Mouse (Mus musculus) inflammation-experienced regulatory T-cells, adult 6 months (primary cell): ENCODE measurements at regions not wholly inside any gene's neighbourhood (a gene's known extent, or its start where the extent isn't known, plus 50 kb on each side); places are given as distances from the start of the nearest gene placed in this dataset.

Experiments
- ATAC-seq: one replicate; pipeline ENCODE4 v1.8.0; 2017

DNA sequence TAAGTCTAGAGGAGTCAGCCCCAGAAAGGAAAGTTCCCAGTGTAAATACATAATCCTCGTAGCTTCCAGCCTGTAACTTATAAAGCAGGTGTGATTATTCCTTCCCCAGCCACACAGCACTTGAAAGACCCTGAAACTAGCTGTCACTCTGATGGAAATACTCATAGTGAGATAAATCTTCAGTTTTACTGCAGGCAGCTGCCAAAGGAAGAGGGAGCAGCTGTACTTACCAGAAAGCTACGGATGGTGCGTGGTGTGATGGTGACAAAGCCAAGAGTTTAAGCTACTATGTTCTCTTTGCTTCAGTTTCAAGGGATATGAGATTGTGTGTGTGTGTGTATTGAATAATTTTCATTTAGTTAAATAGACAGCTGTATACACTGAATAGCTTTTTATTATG, 1007.1 kb downstream of the Robo2 start:
- no peak for ATAC-seq

GRCm38 (mm10) chr16:73404099-73404498, 1007.5 kb downstream of the Robo2 start:
- ATAC-seq, result no peak

DNA sequence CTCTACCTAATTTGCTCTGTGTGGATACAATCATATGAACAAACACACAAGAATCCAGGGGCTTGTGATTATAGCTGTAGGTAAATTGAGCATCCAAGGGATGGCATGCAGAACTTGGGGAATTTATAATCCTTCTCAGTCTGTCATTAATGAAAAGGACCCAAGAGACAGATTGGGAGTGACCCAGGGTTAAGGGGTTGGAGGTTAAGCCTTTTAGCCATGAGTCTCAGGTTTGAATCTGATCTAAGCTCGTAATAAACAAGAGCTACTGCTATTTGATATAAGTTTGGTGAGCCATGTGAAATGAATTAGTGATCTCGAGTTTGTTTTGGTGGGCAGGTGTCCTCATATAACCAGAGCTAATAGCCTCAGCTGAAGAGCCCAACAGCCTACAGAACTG, 1032.6 kb downstream of the Robo2 start:
- no peak for ATAC-seq

- ATAC-seq, result no peak
Measured at GRCm38 (mm10) chr16:73374608-73375165, 1036.9 kb downstream of the Robo2 start.

- ATAC-seq, result no peak
Measured at GRCm38 (mm10) chr16:73368607-73369233, 1042.9 kb downstream of the Robo2 start.

DNA sequence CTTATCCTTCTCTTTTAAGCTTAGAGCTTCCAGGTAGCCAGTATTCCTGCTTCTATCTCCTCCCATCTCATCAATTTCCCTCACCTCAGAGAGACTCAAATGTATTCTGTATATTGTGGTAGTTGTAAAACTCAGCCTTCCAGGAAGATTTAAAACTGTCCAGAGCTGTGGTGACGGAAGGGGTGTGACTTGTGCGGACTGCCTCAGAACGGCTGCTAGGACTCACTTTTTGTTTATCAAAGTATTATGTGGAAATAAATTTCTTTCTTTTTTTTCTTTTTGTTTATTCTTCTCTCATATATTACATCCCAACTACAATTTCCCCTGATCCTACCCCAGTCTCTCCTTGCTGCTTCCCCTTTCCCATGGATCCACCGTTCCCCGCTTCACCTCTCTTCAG, 1043.7 kb downstream of the Robo2 start:
- ATAC-seq, result no peak

GRCm38 (mm10) chr16:73367226-73367840, 1044.3 kb downstream of the Robo2 start:
- ATAC-seq, result no peak

DNA sequence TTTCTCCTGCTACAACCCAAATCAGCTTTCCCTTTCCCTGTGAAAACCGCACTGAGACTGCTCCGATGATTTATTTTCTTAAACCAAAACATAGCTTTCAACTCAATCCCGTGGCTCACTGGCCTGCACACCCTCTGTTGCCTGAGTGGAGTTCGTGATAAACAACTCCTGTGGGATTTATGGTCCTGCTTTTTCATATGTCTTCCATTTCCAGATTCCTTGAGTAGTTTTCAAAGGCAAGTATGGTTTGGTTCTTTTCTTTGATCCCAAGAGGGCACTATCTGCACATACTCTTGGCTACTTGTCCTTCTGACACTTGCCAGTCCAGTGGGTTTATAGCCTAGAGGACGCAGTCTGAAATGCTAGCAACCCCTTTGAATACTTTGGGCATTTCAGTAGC, 1042.6 kb downstream of the Robo1 start:
- ATAC-seq, result no peak

- no peak for ATAC-seq
Measured at GRCm38 (mm10) chr16:73343941-73344340, 1035.8 kb downstream of the Robo1 start.

DNA sequence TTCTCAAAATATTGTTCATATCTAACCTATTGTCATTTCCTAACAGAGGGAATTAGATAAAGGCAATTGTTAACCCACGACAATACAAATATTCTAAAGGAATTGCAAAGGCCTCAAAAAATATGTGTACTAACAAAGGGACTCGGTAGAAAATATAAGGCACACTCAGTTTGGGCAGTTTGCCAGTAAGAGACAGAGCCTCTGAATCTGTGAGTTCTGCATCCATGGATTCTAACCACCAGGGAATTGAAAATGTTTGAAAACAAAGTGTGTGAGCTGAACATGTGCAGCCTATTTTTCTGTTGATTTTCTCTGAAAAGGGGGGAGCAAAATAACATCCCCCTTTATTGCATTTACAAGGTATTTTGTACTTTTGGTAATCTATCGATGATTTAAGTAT, 1035.4 kb downstream of the Robo1 start:
- ATAC-seq, result no peak

GRCm38 (mm10) chr16:73317644-73318043, 1009.5 kb downstream of the Robo1 start:
- ATAC-seq, result no peak

GRCm38 (mm10) chr16:73310096-73310495, 1002.0 kb downstream of the Robo1 start:
- ATAC-seq, result no peak

- no peak for ATAC-seq
Measured at GRCm38 (mm10) chr16:73279951-73280350, 971.8 kb downstream of the Robo1 start.

DNA sequence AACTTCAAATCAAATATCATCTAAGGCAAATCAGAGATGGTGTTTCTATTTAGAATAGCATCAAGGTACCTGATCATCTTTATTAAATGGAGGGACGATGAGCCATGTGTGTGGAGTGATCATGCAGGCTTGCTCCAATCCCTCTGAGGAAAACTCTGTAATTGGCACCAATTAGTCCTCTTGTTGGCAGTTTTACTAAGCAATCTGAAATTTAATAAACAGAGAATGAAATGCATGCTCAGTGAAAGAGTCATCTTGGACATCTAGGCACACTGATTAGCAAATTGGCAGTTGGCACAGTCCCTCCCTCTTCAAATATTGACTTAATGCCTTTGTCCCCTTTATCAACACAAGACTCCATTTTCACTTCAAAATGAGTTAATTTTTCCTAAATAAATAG, 951.6 kb downstream of the Robo1 start:
- ATAC-seq, result no peak

DNA sequence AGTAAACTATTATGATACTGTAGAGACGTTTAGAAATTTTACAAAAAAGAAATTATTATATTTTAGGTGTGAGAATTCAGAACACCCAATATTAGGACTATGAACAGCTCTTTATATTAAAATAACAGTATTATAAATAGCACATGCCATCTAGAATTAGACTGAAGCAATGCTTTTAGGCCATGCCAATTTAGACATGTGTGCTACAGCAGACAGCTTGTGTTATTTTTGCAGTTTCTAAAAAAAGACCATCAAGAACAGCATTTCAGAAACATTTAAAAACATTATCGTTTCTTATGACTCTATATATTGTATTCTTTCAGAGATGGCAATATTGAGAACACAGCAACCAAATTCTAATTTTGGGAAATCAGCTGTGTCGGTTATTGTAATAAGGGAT, 951.2 kb downstream of the Robo1 start:
- ATAC-seq, result no peak

- ATAC-seq, result no peak
Measured at GRCm38 (mm10) chr16:73245073-73245590, 937.0 kb downstream of the Robo1 start.

GRCm38 (mm10) chr16:73230599-73230998, 922.5 kb downstream of the Robo1 start:
- no peak for ATAC-seq

GRCm38 (mm10) chr16:73217555-73217954, 909.4 kb downstream of the Robo1 start:
- no peak for ATAC-seq

DNA sequence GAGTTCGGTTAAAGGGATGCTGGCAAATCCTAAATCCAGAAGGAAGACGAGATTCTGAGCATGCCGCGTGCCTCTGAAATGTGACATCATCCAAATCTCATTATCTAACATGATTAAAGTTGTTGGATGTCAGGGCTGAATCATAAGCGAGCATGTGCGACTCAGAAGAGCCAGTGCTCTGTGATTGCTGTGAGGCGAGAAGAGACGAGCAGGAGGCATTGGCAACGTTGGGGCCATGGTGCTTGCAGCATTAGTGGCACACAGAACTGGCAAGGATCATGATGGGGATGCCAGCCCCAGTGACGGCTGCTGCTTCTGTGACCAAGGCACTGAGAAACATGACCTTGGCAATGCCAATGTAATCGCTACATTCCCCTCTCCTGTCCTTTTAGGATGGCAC, 895.4 kb downstream of the Robo1 start:
- no peak for ATAC-seq

DNA sequence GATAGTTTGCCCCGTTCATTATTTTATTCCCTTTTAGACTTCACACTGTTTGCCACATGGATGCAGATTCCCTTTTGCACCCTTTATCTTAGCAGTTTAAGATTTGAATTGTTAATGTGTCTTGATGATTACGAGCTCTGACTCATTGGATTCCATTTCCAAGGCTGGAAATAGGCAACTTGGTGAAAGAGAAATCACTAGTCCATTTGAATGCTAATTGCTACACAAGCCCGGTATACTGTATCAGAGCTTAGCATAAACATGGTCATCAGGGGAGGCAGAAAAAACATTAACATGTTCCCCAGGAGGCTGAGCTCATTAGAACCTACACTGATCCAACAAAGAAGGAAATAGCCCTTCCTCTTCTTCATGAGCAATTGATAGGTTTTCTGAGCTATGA, 892.9 kb downstream of the Robo1 start:
- ATAC-seq, result no peak

GRCm38 (mm10) chr16:73182776-73183175, 874.7 kb downstream of the Robo1 start:
- no peak for ATAC-seq

DNA sequence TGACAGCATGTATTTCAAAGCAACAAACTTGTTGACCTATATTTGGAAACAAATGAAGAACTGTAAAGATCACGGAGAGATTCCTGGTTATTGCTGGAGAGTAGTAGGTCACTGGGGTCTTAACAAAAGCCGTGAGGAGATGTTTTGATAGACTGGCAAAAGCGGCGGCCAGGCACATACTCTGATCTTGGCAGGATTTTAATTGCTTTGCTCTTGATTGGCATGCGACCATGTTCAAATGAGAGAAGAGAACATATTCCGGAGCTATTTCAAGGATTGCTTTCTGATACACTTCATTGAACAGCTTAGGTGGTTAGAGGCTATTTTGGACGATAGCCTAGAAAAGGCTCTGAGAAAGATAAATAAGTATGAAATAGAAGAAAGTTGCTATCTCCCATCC, 874.2 kb downstream of the Robo1 start:
- no peak for ATAC-seq

DNA sequence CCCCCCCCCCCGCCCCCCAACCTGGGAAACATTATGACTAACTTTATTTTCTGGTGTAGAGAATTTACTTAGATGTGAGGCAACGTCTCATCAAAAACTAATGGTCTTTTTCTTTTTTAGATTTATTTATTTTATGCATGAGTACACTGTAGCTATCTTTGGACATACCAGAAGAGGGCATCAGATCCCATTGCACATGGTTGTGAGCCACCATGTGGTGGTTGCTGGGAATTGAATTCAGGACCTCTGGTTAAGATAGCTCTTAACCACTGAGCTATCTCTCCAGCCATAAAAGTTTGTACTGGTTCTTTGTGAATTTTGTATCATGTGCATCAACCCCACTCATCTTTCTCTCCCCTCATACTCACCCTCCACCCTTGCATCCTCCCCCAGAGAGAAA, 847.3 kb downstream of the Robo1 start:
- ATAC-seq, result no peak

- peak; percentile 68 for ATAC-seq
Measured at GRCm38 (mm10) chr16:73127927-73128326, 819.8 kb downstream of the Robo1 start.
